Mouse (Mus musculus) heart, embryonic 14.5 days (tissue): ENCODE results near the gene Ttll5. TPM values are rescaled to one million over a fixed set of nuclear protein-coding genes. Genes with fewer than 3 reads are reported as not detected.
A peak's percentile ranks its signal among the peaks of the same experiment; 100 is the strongest.

Source experiments
- ATAC-seq: fragments of 200-750 bp; cut with Nextera tagmentation; 2 replicates; pipeline ENCODE4 v1.8.0; 2017; ENCODE audit warnings: low read depth, moderate TSS enrichment; ENCODE audit not compliant: insufficient number of reproducible peaks, insufficient read depth, low FRiP score
- H3K27ac ChIP-seq, 2 experiments: fragments of 200-500 bp in 1 of 2; fragments of 300-500 bp in 1 of 2; sonication (generic) in 1 of 2; replicated peaks in 1 of 2; 2 replicates each; pipeline ENCODE4 v1.5.1; 2012 to 2014; ENCODE audit warnings: low read depth in 2 of 2, low read length in 2 of 2, control low read depth in 1 of 2, mild to moderate bottlenecking in 1 of 2, mixed read lengths in 1 of 2; ENCODE audit not compliant: control insufficient read depth in 1 of 2, insufficient read depth in 1 of 2
- H3K27me3 ChIP-seq: fragments of 300-500 bp; sonication (generic); 2 replicates; pipeline ENCODE4 v1.6.1; 2014; ENCODE audit warnings: mild to moderate bottlenecking, low read length, control low read depth; ENCODE audit not compliant: control insufficient read depth, insufficient read depth
- H3K36me3 ChIP-seq: fragments of 300-500 bp; sonication (generic); 2 replicates; pipeline ENCODE4 v1.6.1; 2014; ENCODE audit warnings: mild to moderate bottlenecking, control low read depth, low read length, mixed read lengths; ENCODE audit not compliant: control insufficient read depth, insufficient read depth
- H3K4me1 ChIP-seq, 2 experiments: fragments of 200-500 bp in 1 of 2; fragments of 300-500 bp in 1 of 2; sonication (generic) in 1 of 2; 2 replicates each; pipeline ENCODE4 v1.6.1; 2012 to 2014; ENCODE audit warnings: low read length in 2 of 2, control low read depth in 1 of 2, mixed read lengths in 1 of 2; ENCODE audit not compliant: control insufficient read depth in 2 of 2, insufficient read depth in 2 of 2
- H3K4me2 ChIP-seq: fragments of 300-500 bp; sonication (generic); 2 replicates; pipeline ENCODE4 v1.6.1; 2014; ENCODE audit warnings: mild to moderate bottlenecking, low read length
- H3K4me3 ChIP-seq, 2 experiments: fragments of 200-500 bp in 1 of 2; fragments of 300-500 bp in 1 of 2; sonication (generic) in 1 of 2; 2 replicates each; pipeline ENCODE4 v1.5.1; 2012 to 2014; ENCODE audit warnings: low read length in 2 of 2, mild to moderate bottlenecking in 2 of 2, control low read depth in 1 of 2, low read depth in 1 of 2, moderate library complexity in 1 of 2; ENCODE audit not compliant: control insufficient read depth in 1 of 2, insufficient read depth in 1 of 2
- H3K9ac ChIP-seq: fragments of 300-500 bp; sonication (generic); 2 replicates; pipeline ENCODE4 v1.6.1; 2014; ENCODE audit warnings: mild to moderate bottlenecking, low read length
- H3K9me3 ChIP-seq: fragments of 300-500 bp; sonication (generic); 2 replicates; pipeline ENCODE4 v1.6.1; 2016; ENCODE audit warnings: low read length, control low read depth; ENCODE audit not compliant: control insufficient read depth
- WGBS: fragments of 180-500 bp; shearing (Covaris S2); extraction: QIAGEN DNeasy Blood & Tissue Kit; methylation state at CpG from one replicate; pipeline ENCODE4 v1.1.7; 2014; 5-methylcytosine and 5-hydroxymethylcytosine counted together
- polyA plus RNA-seq: library from polyadenylated mRNA; unstranded; fragments of >200 nt; fragmentation: Nextera tagmentation; extraction: Ambion mirVana; gene quantifications from 2 replicates; pipeline ENCODE4 v1.2.1, GENCODE M21; 2014

The Ttll5 gene
- polyA plus RNA-seq, 1 experiment from 2014 or later: 17.1 TPM

DNA sequence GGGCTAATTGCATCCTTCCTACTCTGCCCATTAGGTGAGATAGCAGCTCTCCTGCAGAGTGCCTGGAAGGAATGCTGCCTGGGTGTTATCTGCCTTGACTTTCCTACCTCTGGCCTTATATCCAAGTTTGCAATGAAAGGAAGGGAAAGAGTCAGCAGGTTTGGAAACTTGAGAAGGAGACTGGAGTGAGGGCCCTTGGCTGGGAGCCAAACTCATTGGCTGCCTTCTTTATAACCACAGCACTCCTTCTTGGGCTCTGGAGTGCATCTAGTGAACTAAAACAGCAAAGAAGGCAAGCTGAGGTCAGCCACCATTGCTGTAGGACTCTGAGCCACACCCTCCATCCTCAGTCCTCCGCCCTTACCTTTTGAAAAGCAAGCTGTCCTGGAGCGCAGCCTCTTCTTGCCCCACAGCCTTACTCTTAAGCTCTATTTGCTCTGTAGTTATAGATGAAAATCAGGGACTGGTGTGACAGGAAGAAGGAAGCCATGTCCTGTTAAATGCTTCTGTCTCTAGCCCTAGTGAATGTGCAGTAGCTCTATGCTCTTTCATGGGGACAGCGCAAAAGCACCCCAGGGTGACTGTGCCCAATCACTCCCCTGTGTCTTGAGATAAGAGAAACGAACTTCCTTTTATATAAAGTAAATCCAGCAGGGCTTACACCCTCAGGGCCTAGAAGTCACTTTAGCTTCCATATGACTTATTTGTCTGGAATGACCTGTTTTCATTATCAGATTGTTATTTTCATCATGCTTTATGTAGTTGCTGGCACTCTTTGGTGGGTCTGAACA lies 198.8 kb downstream of the Ttll5 start:
- Histone ChIP-seq H3K27me3 (no peaks in the 10 kb centered on the region), H3K4me1 (peaks cover 25 to 38% of the 10 kb centered on the region in 2 experiments), H3K9ac (no peak overlapping the region), H3K4me3 (no peak overlapping the region), H3K27ac (peak overlapping the region in 1 of 2 experiments; percentile 51; a peak in 3 of 4 replicates), H3K36me3 (0 out of 2 replicates have a peak, but pooled peaks cover 5% of the 10 kb centered on the region), H3K4me2 (no peak overlapping the region), H3K9me3 (no peaks in the 10 kb centered on the region)
- 65% methylated on average over 4 of the region's 4 CpGs for WGBS
- ATAC-seq: no peak

DNA sequence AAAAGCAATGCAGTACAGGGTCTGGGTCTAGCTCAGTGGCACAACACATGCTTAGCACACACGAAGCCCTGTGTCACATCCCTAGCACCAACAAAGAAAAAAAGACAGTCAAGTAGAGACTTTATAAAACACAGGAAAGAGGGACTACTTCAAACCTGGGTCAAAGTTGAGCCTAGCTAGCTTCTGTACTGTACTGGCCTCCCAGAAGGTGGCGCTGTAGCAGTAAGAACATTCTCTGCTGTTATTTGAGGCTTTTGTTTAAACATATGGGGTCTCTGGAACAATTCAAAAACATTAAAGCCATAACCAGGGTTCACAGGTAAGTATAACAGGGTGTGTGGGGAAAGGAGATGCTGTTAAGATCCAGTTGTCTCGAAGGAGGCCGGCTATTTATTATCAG lies 200.0 kb downstream of the Ttll5 start:
- no peak overlapping the region for H3K4me2 ChIP-seq
- H3K36me3 ChIP-seq: 0 out of 2 replicates have a peak, but pooled peaks cover 5% of the 10 kb centered on the region
- H3K4me1 ChIP-seq: peaks cover 25 to 38% of the 10 kb centered on the region in 2 experiments
- WGBS: 62% methylated on average over 4 of the region's 4 CpGs
- no peaks in the 10 kb centered on the region for H3K9me3 ChIP-seq
- ATAC-seq: no peak
- H3K27ac ChIP-seq: no peak overlapping the region
- H3K4me3 ChIP-seq: no peak overlapping the region
- no peak overlapping the region for H3K9ac ChIP-seq
- no peaks in the 10 kb centered on the region for H3K27me3 ChIP-seq

DNA sequence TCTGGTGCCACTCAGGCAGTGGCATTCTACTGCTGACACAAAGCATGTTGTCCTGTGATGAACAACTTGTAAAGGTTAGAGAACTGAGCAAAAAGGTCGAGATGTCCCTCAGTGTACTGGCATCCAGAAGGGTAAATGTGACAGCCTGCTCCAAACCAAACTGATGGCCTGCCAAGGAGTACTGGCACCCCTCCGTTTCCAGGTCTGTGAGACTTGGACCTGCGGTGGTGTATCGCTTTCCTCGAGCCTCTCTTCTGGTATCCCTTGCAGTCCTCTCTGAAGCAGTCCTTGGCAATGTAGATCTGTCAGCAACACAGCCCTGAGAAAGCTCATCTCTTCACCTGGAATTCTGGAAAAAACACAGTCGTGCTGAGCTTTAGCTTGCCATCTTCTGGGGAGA lies 201.0 kb downstream of the Ttll5 start:
- H3K36me3 ChIP-seq: 0 out of 2 replicates have a peak, but pooled peaks cover 5% of the 10 kb centered on the region
- no peak overlapping the region for H3K9ac ChIP-seq
- H3K4me3 ChIP-seq: no peak overlapping the region
- H3K9me3 ChIP-seq: no peaks in the 10 kb centered on the region
- H3K4me1 ChIP-seq: peaks cover 25 to 43% of the 10 kb centered on the region in 2 experiments
- no peak for ATAC-seq
- no peak overlapping the region for H3K4me2 ChIP-seq
- H3K27me3 ChIP-seq: no peaks in the 10 kb centered on the region
- no peak overlapping the region for H3K27ac ChIP-seq
- 88% methylated on average over 6 of the region's 6 CpGs for WGBS

DNA sequence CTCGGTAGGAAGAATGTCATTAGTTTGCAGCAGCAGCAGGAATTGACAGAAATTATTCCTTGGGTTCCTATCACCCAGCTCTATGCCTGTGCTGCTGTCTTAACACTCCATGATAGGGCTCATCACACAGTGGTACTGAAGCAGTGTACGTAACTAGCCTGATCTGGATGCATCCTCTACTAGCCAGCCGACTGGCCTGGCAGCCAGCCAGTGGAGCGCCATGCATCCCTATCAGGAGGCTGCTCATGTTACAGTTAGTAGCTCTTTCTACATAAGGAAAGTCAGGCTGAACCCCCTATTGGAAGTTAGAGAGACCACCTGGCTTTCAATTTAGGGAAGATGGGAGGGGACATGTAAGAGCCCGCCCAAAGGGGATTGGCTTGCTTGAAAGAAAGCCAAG lies 202.5 kb downstream of the Ttll5 start:
- peak; percentile 60; the same call in 1 of the 2 replicates for ATAC-seq

DNA sequence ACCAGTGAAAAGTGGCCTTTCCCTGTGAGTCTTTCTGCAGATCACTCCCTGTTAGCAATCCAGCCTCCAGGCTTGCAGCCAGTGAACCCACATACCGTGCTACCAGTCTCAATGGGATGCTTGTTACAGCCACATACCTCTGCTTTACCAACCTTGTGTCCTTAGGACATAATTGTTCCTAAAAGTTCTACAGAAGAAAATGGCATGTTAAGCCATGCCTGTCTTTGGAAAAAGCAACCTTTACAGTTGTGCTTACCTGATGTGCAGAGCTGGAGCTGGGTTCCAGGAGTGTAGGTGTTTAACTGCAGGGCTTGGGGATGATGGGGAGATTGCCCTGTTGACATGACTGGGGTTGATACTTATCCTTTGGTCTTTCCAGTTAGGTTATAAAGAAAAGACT lies 203.3 kb downstream of the Ttll5 start:
- Histone ChIP-seq H3K36me3 (0 out of 2 replicates have a peak, but pooled peaks cover 5% of the 10 kb centered on the region), H3K4me1 (peaks cover 16 to 34% of the 10 kb centered on the region in 2 experiments), H3K4me2 (no peak overlapping the region), H3K9ac (no peak overlapping the region), H3K27ac (no peak overlapping the region), H3K27me3 (no peaks in the 10 kb centered on the region), H3K9me3 (no peaks in the 10 kb centered on the region), H3K4me3 (no peak overlapping the region)
- 70% methylated on average over 1 of the region's 1 CpGs for WGBS
- ATAC-seq: no peak

More for the DNA sequence above, 202.5 kb downstream of the Ttll5 start:
- Histone ChIP-seq H3K27me3 (no peaks in the 10 kb centered on the region), H3K4me3 (no peak overlapping the region), H3K36me3 (0 out of 2 replicates have a peak, but pooled peaks cover 5% of the 10 kb centered on the region), H3K27ac (no peak overlapping the region), H3K4me2 (no peak overlapping the region), H3K9ac (no peak overlapping the region), H3K9me3 (no peaks in the 10 kb centered on the region), H3K4me1 (peaks cover 24 to 35% of the 10 kb centered on the region in 2 experiments)
- WGBS: 43% methylated on average over 5 of the region's 5 CpGs

DNA sequence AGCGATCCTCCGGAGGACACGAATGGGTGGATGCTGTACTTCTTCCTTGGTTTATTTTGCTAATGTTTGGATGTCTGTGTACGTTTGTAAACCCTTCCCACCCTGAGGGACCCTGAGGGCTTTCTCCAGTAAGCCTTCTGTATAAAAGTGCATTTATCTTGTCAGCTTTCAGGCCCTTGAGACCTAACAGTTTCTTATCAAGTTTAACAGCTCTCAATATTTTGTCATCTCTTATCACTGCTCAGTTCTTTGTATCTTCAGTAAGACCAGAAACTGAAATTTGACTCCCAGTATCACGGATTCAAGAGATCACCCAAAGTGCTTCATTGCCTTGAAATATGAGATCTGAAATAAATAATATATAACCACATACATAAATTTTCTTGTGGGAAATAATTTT lies 206.5 kb downstream of the Ttll5 start:
- Histone ChIP-seq H3K27ac (no peak overlapping the region), H3K27me3 (no peaks in the 10 kb centered on the region), H3K36me3 (0 out of 2 replicates have a peak, but pooled peaks cover under 1% of the 10 kb centered on the region), H3K4me1 (peaks cover 9 to 35% of the 10 kb centered on the region in 2 experiments), H3K9me3 (no peaks in the 10 kb centered on the region), H3K9ac (no peak overlapping the region), H3K4me2 (no peak overlapping the region), H3K4me3 (no peak overlapping the region)
- WGBS: 58% methylated on average over 5 of the region's 5 CpGs
- ATAC-seq: no peak

DNA sequence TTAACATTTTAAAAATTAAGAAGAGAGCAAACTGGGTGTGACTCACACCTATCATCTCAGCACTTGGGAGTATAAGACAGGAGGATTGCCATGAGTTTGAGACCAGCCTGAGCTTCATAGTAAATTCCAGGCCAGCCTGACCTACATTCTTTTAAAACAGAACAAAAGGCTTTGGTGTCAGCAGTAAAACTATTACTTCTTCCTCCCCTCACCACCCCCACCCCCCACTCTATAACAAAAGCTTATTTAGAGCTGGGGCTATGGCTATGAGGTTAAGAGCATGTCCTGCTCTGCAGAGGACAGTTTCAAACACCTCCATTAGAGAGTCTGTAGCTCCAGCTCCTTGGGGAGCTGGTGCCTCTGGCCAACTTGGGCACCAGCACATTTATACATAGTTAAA lies 211.1 kb downstream of the Ttll5 start:
- ATAC-seq: no peak
- H3K4me1 ChIP-seq: peaks cover 21 to 44% of the 10 kb centered on the region in 2 experiments
- H3K4me3 ChIP-seq: no peak overlapping the region
- no peak overlapping the region for H3K9ac ChIP-seq
- H3K27me3 ChIP-seq: no peaks in the 10 kb centered on the region
- H3K4me2 ChIP-seq: no peak overlapping the region
- H3K27ac ChIP-seq: no peak overlapping the region
- H3K36me3 ChIP-seq: no peaks in the 10 kb centered on the region
- H3K9me3 ChIP-seq: no peaks in the 10 kb centered on the region
